Mouse (Mus musculus) embryonic facial prominence, embryonic 14.5 days (tissue): ENCODE measurements around the gene Gm14322. TPM values are rescaled to one million over a fixed set of nuclear protein-coding genes. Genes with fewer than 3 reads are reported as not detected.
A peak's percentile ranks its signal among the peaks of the same experiment; 100 is the strongest.
"Not testable (repeated sequence)": the region's sequence is repeated elsewhere in the genome, so short reads cannot be mapped to it uniquely, and the experiment has no call there.

Source experiments
- ATAC-seq: fragments of 200-750 bp; cut with Nextera tagmentation; 2 replicates; pipeline ENCODE4 v1.8.0; 2017; ENCODE audit warnings: low read depth, moderate number of reproducible peaks, moderate TSS enrichment
- DNase-seq: peaks from one replicate; pipeline ENCODE4 v3.0.0-alpha.2; 2015; ENCODE audit warnings: low spot score
- H3K27ac ChIP-seq: fragments of 300-500 bp; sonication (generic); replicated peaks from 2 replicates; pipeline ENCODE4 v1.5.1; 2014; ENCODE audit warnings: low read depth, mild to moderate bottlenecking, low read length, moderate library complexity
- H3K27me3 ChIP-seq: fragments of 300-500 bp; sonication (generic); replicated peaks from 2 replicates; pipeline ENCODE4 v1.6.1; 2014; ENCODE audit warnings: low read length; ENCODE audit not compliant: control insufficient read depth, insufficient read depth
- H3K36me3 ChIP-seq: fragments of 300-500 bp; sonication (generic); 2 replicates; pipeline ENCODE4 v1.6.1; 2014; ENCODE audit warnings: low read length, mixed read lengths; ENCODE audit not compliant: control insufficient read depth, insufficient read depth
- H3K4me1 ChIP-seq: fragments of 300-500 bp; sonication (generic); 2 replicates; pipeline ENCODE4 v1.6.1; 2014; ENCODE audit warnings: antibody characterized with exemption, low read length; ENCODE audit not compliant: control insufficient read depth, insufficient read depth
- H3K4me2 ChIP-seq: fragments of 300-500 bp; sonication (generic); 2 replicates; pipeline ENCODE4 v1.6.1; 2014; ENCODE audit warnings: low read depth, mild to moderate bottlenecking, low read length, moderate library complexity, mixed read lengths
- H3K4me3 ChIP-seq: fragments of 300-500 bp; sonication (generic); 2 replicates; pipeline ENCODE4 v1.5.1; 2014; ENCODE audit warnings: low read depth, mild to moderate bottlenecking, low read length
- H3K9ac ChIP-seq: fragments of 300-500 bp; sonication (generic); 2 replicates; pipeline ENCODE4 v1.6.1; 2014; ENCODE audit warnings: low read depth, mild to moderate bottlenecking, low read length, moderate library complexity, mixed read lengths
- H3K9me3 ChIP-seq: fragments of 300-500 bp; sonication (generic); 2 replicates; pipeline ENCODE4 v1.6.1; 2016; ENCODE audit warnings: low read length; ENCODE audit not compliant: control insufficient read depth
- WGBS: fragments of 180-500 bp; shearing (Covaris S2); extraction: QIAGEN DNeasy Blood & Tissue Kit; methylation state at CpG from one replicate; pipeline ENCODE4 v1.1.7; 2014; 5-methylcytosine and 5-hydroxymethylcytosine counted together
- polyA plus RNA-seq: library from polyadenylated mRNA; unstranded; fragments of >200 nt; fragmentation: Nextera tagmentation; extraction: Ambion mirVana; gene quantifications from 2 replicates; pipeline ENCODE4 v1.2.1, GENCODE M21; 2014

The Gm14322 gene
- polyA plus RNA-seq: 10.6 and 10.9 TPM in 2 replicates

DNA sequence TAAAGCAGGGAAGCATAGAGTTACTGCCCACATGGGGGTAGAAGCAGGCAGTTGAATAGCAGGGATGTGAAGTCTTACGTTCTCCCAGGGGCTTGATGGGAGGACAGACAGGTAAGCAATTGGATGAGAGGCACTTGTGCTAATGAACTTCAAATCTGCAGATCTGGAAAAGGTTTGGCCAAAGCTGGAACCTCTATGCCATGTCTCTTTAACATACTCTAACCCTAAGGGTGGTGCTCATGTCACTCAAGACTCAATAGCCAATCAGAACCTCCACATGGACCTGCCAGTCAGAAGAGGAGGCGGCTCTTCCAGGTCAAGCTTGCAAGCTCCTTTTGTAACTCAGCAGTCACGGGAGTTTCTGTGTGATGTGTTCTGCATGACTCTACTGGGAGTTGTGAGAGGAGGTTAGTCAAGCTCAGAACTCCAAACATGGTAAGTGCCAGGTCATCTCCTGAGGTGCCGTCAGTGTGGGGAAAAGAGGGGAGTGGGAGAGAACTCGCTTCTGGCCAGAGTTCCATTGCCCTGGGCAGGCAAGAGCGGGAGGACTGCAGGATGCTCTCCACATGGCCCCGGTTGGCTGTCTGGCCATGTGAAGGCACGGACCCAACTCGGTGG, at the start of gene Gm14322:
Gene Gm14322 (plus strand): TSS at position 348 of the 618 bp plus-strand sequence.
- H3K4me1 ChIP-seq, H3K9ac ChIP-seq, H3K9me3 ChIP-seq, ATAC-seq, H3K27ac ChIP-seq, H3K27me3 ChIP-seq, H3K36me3 ChIP-seq: not testable (repeated sequence)
- Histone ChIP-seq H3K4me3 (peak within 1 kb of the TSS; percentile 30), H3K4me2 (peak within 1 kb of the TSS; percentile 32; the same call in 1 of the 2 replicates)
- WGBS: 13% methylated on average over 6 of the region's 9 CpGs
- DNase-seq: peak; percentile 14

DNA sequence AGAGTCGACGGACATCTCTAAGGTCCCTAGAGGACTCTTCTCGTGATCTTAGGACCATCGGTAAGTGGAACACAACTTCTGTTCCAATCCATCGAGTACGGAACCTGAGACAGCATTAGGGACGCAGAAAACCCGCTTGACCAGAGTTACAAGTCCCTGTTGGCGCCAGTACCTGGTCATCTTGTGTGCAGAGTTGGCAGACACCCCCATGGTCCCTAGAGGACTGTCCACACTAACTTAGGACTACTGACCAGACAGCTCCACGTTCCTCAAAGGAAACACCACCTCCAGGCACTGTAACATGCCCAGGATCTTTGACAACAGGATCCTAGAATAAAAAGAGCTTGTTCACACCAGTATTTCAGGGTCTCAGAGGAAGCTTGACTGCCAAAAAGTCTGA, 17.6 kb upstream of the Gm14322 start:
- not testable (repeated sequence) for H3K9me3 ChIP-seq, H3K27ac ChIP-seq, H3K9ac ChIP-seq, DNase-seq, H3K4me2 ChIP-seq, H3K36me3 ChIP-seq, ATAC-seq, H3K27me3 ChIP-seq, H3K4me1 ChIP-seq, H3K4me3 ChIP-seq
- WGBS: 66% methylated on average over 4 of the region's 10 CpGs

- DNase-seq, ATAC-seq: not testable (repeated sequence)
- WGBS: 67% methylated on average over 1 of the region's 1 CpGs
Measured at GRCm38 (mm10) chr2:177787351-177787750, 28.3 kb downstream of the Gm14322 start.

DNA sequence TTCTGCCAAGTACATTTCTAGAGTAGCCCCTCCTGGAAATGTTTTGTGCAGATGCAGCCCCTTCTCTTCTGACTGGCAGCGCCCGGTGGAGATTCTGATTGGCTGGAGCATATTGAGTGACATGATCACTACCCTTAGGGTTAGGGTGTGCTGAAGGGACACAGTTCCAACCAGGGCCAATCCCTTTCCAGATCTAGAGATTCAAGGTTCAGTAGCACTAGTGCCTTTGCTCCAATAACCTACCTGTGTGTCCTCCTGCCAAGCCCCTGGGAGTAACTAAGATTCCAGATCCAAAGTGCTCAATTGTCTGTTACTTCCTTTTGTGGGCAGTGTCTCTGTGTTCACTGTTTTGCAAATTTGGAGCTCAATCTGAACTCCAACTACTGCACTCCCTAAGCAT, 47.1 kb downstream of the Gm14322 start:
- H3K9me3 ChIP-seq, H3K9ac ChIP-seq, H3K27me3 ChIP-seq, H3K27ac ChIP-seq, DNase-seq, H3K4me1 ChIP-seq, H3K36me3 ChIP-seq, H3K4me3 ChIP-seq, ATAC-seq, H3K4me2 ChIP-seq: not testable (repeated sequence)
- no CpG with 5 or more reads among the region's 2 CpGs for WGBS

More at GRCm38 (mm10) chr2:177787351-177787750, 28.3 kb downstream of the Gm14322 start:
- not testable (repeated sequence) for H3K4me2 ChIP-seq, H3K27me3 ChIP-seq, H3K36me3 ChIP-seq, H3K27ac ChIP-seq, H3K9ac ChIP-seq, H3K4me3 ChIP-seq, H3K4me1 ChIP-seq, H3K9me3 ChIP-seq

Other genes starting within 250 kb of the Gm14322 start
- gene Gm14406, start 181.1 kb upstream of the Gm14322 start, polyA plus RNA-seq: not detected in 2 replicates
- 42.3 and 44.8 TPM in 2 replicates for gene Gm14325, start 81.0 kb downstream of the Gm14322 start, polyA plus RNA-seq
- gene Gm14327, start 137.8 kb downstream of the Gm14322 start, polyA plus RNA-seq: 4.6 and 6.2 TPM in 2 replicates
- not detected in 2 replicates for gene Zfp972, start 166.3 kb downstream of the Gm14322 start, polyA plus RNA-seq
- 19.1 and 24.0 TPM in 2 replicates for gene Gm14326, start 198.0 kb downstream of the Gm14322 start, polyA plus RNA-seq